Mouse (Mus musculus) heart, embryonic 16.5 days (tissue): ENCODE results near the gene Drosha. TPM values are rescaled to one million over a fixed set of nuclear protein-coding genes. Genes with fewer than 3 reads are reported as not detected.
"Not testable (repeated sequence)": the region's sequence is repeated elsewhere in the genome, so short reads cannot be mapped to it uniquely, and the experiment has no call there.

Experiments
- ATAC-seq: fragments of 200-750 bp; cut with Nextera tagmentation; replicated peaks from 2 replicates; pipeline ENCODE4 v1.8.0; 2017; ENCODE audit warnings: moderate number of reproducible peaks; ENCODE audit not compliant: insufficient read depth, low FRiP score; ENCODE audit errors: extremely low read depth
- H3K27ac ChIP-seq: fragments of 300-500 bp; sonication (generic); 2 replicates; pipeline ENCODE4 v1.5.1; 2014; ENCODE audit warnings: mild to moderate bottlenecking, low read length, control low read depth, moderate library complexity
- H3K27me3 ChIP-seq: fragments of 300-500 bp; sonication (generic); 2 replicates; pipeline ENCODE4 v1.6.1; 2014; ENCODE audit warnings: low read length, mixed read lengths; ENCODE audit not compliant: control insufficient read depth, insufficient read depth
- H3K36me3 ChIP-seq: fragments of 300-500 bp; sonication (generic); 2 replicates; pipeline ENCODE4 v1.6.1; 2014; ENCODE audit not compliant: control insufficient read depth, insufficient read depth
- H3K4me1 ChIP-seq: fragments of 300-500 bp; sonication (generic); 2 replicates; pipeline ENCODE4 v1.6.1; 2014; ENCODE audit warnings: low read length, mixed read lengths; ENCODE audit not compliant: control insufficient read depth, insufficient read depth
- H3K4me2 ChIP-seq: fragments of 300-500 bp; sonication (generic); 2 replicates; pipeline ENCODE4 v1.6.1; 2014; ENCODE audit warnings: low read depth, mild to moderate bottlenecking, control low read depth, low read length
- H3K4me3 ChIP-seq: fragments of 300-500 bp; sonication (generic); 2 replicates; pipeline ENCODE4 v1.5.1; 2014; ENCODE audit warnings: mild to moderate bottlenecking, control low read depth, low read length
- H3K9ac ChIP-seq: fragments of 300-500 bp; sonication (generic); 2 replicates; pipeline ENCODE4 v1.6.1; 2014; ENCODE audit warnings: low read length, control low read depth
- H3K9me3 ChIP-seq: fragments of 300-500 bp; sonication (generic); replicated peaks from 2 replicates; pipeline ENCODE4 v1.6.1; 2016; ENCODE audit warnings: low read length; ENCODE audit not compliant: control insufficient read depth
- WGBS: fragments of 180-500 bp; shearing (Covaris S2); extraction: QIAGEN DNeasy Blood & Tissue Kit; methylation state at CpG from one replicate; pipeline ENCODE4 v1.1.7; 2014; 5-methylcytosine and 5-hydroxymethylcytosine counted together
- polyA plus RNA-seq: library from polyadenylated mRNA; unstranded; fragments of >200 nt; fragmentation: Nextera tagmentation; extraction: Ambion mirVana; gene quantifications from 2 replicates; pipeline ENCODE4 v1.2.1, GENCODE M21; 2015

The Drosha gene
- polyA plus RNA-seq, 1 experiment from 2014 or later: 25.4 TPM

- Histone ChIP-seq H3K4me2 (no peak overlapping the region), H3K9ac (no peak overlapping the region), H3K4me3 (no peak overlapping the region), H3K36me3 (peaks cover 30% of the 10 kb centered on the region), H3K27me3 (no peaks in the 10 kb centered on the region), H3K4me1 (no peaks in the 10 kb centered on the region), H3K27ac (no peak overlapping the region), H3K9me3 (no peaks in the 10 kb centered on the region)
- WGBS: 87% methylated on average over 6 of the region's 6 CpGs
- no peak for ATAC-seq
These were observed 97.3 kb downstream of the Drosha start for GRCm38 (mm10) chr15:12921901-12922300.

- H3K36me3 ChIP-seq: peaks cover 26% of the 10 kb centered on the region
These were observed 99.2 kb downstream of the Drosha start for GRCm38 (mm10) chr15:12923826-12924225.

DNA sequence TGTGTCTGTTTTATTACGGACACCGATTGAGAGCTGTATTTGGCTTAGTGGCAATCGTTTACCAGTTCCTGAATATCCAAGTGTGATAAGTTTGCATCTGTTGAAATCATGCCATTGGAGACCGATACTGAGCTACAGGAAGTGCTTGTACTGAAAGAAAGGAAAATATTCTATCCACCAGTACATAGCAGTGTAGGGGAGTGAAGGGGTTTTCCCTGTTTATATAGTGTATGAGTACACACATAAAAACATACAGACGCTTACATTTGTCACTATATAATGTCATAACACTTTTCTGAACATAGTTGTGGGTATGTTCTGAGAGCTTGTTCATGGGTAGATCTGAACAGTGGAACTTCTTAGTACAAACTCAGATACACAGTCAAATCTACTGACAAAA is 106.9 kb downstream of the Drosha start:
- Histone ChIP-seq H3K27ac (no peak overlapping the region), H3K4me2 (no peak overlapping the region), H3K4me1 (0 out of 2 replicates have a peak, but pooled peaks cover 2% of the 10 kb centered on the region), H3K9me3 (no peaks in the 10 kb centered on the region), H3K9ac (no peak overlapping the region), H3K27me3 (no peaks in the 10 kb centered on the region), H3K4me3 (no peak overlapping the region), H3K36me3 (peaks cover 11% of the 10 kb centered on the region)
- no peak for ATAC-seq
- WGBS: 80% methylated on average over 5 of the region's 5 CpGs

More at GRCm38 (mm10) chr15:12923826-12924225, 99.2 kb downstream of the Drosha start:
- Histone ChIP-seq H3K9ac (no peak overlapping the region), H3K9me3 (no peaks in the 10 kb centered on the region), H3K4me3 (no peak overlapping the region), H3K4me1 (no peaks in the 10 kb centered on the region), H3K4me2 (no peak overlapping the region), H3K27ac (no peak overlapping the region), H3K27me3 (no peaks in the 10 kb centered on the region)
- no peak for ATAC-seq
- WGBS: 83% methylated on average over 6 of the region's 6 CpGs

DNA sequence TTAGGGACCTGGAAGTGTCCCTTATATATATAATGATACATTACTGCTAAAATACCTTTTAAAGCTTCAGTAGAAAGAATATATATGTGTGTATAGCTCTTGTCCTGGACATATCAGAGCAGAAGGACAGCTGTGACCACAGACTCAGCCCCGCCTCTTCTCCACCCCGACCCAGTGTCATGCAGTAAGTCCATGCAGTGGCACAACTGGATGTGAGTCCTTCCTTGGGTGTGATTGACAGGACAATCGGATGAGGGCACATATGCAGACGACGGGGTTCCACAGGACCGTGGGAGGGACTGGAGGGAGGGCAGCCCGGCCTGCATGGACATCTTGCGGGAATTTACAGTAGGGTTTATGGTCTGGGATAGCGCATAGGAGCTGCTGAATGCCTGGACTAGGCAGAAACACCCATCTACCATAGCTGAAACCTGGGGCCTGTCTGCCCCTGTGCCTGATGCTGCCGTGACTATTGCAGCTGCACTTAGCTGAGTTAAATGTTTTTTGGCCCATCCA is 111.7 kb downstream of the Drosha start:
- WGBS: 92% methylated on average over 10 of the region's 10 CpGs
- H3K36me3 ChIP-seq: peaks cover 3% of the 10 kb centered on the region; the same call in 1 of the 2 replicates
- 0 out of 2 replicates have a peak, but pooled peaks cover 2% of the 10 kb centered on the region for H3K4me1 ChIP-seq
- H3K4me3 ChIP-seq: no peak overlapping the region
- H3K27ac ChIP-seq: no peak overlapping the region
- H3K4me2 ChIP-seq: no peak overlapping the region
- no peaks in the 10 kb centered on the region for H3K27me3 ChIP-seq
- no peaks in the 10 kb centered on the region; the same call in 1 of the 2 replicates for H3K9me3 ChIP-seq
- no peak overlapping the region for H3K9ac ChIP-seq
- no peak for ATAC-seq

GRCm38 (mm10) chr15:12937326-12937725 is 112.7 kb downstream of the Drosha start:
- H3K4me3 ChIP-seq, H3K27me3 ChIP-seq, H3K27ac ChIP-seq, ATAC-seq, H3K9me3 ChIP-seq, H3K9ac ChIP-seq, H3K4me2 ChIP-seq, H3K36me3 ChIP-seq, H3K4me1 ChIP-seq: not testable (repeated sequence)
- 84% methylated on average over 3 of the region's 3 CpGs for WGBS

- Histone ChIP-seq H3K4me3 (no peak overlapping the region), H3K36me3 (no peaks in the 10 kb centered on the region), H3K9ac (no peak overlapping the region), H3K4me2 (no peak overlapping the region), H3K9me3 (no peaks in the 10 kb centered on the region; the same call in 1 of the 2 replicates), H3K4me1 (no peaks in the 10 kb centered on the region), H3K27ac (no peak overlapping the region), H3K27me3 (no peaks in the 10 kb centered on the region)
- no peak for ATAC-seq
- WGBS: 78% methylated on average over 9 of the region's 9 CpGs
These were observed 116.5 kb downstream of the Drosha start for GRCm38 (mm10) chr15:12941106-12941505.

DNA sequence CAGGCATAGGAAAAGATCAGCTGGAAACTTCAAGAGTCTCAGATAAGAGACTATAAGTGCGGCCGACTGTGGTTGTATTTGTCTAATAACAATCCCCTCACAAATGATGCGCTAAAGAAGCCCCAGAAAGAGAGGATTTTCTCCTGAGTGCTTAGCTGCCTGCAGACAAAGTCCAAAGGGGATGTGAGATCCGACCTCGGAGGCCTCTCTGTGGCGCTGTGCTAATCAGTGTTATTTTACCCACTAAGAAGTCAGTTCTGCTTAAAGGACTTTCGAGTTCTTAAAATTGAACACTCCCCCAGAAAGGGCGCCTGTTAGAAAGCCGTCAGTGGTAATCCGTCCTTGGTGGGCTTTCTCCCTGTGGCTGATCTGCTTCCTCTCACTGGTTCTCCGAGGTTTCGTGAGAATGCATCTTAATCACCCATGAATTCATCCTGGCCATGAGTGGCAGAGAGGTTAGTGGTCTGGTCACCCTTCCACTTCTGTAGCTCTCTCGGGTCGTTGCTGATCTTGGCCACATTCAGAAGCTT is 117.1 kb downstream of the Drosha start:
- H3K36me3 ChIP-seq: no peaks in the 10 kb centered on the region
- no peak overlapping the region for H3K4me3 ChIP-seq
- no peak overlapping the region for H3K9ac ChIP-seq
- no peak for ATAC-seq
- no peak overlapping the region for H3K4me2 ChIP-seq
- no peaks in the 10 kb centered on the region for H3K4me1 ChIP-seq
- no peaks in the 10 kb centered on the region for H3K27me3 ChIP-seq
- no peak overlapping the region for H3K27ac ChIP-seq
- 40% methylated on average over 14 of the region's 14 CpGs for WGBS
- H3K9me3 ChIP-seq: no peaks in the 10 kb centered on the region; the same call in 1 of the 2 replicates

DNA sequence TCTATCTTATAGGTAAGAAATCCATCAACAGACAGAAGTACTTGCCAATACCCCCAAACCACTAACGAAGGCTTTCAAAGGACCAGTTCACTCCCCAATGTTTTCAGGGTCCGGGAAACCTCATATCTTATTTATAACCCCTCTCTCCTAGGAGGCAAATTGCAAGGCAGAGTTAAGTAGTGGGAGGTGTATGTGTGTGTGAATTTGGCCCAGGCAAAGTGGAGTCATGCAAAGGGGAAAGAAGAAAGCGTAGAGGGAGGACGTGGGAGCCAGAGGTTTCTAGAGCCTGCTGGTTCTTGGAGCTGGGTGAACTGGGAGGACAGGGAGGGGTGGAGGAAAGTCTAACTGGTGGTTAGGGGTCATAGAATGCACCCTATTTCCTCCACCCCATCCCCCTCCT is 117.8 kb downstream of the Drosha start:
- no peak overlapping the region for H3K9ac ChIP-seq
- H3K36me3 ChIP-seq: no peaks in the 10 kb centered on the region
- no peak for ATAC-seq
- no peaks in the 10 kb centered on the region for H3K4me1 ChIP-seq
- no peak overlapping the region for H3K4me2 ChIP-seq
- no peaks in the 10 kb centered on the region; the same call in 1 of the 2 replicates for H3K9me3 ChIP-seq
- no peak overlapping the region for H3K4me3 ChIP-seq
- no peaks in the 10 kb centered on the region for H3K27me3 ChIP-seq
- H3K27ac ChIP-seq: no peak overlapping the region
- WGBS: 77% methylated on average over 4 of the region's 4 CpGs

GRCm38 (mm10) chr15:12958051-12958450 is 133.4 kb downstream of the Drosha start:
- Histone ChIP-seq H3K4me2 (no peak overlapping the region), H3K4me3 (no peak overlapping the region), H3K9me3 (peaks cover 11% of the 10 kb centered on the region), H3K9ac (no peak overlapping the region), H3K36me3 (no peaks in the 10 kb centered on the region), H3K27ac (no peak overlapping the region), H3K4me1 (no peaks in the 10 kb centered on the region), H3K27me3 (no peaks in the 10 kb centered on the region)
- WGBS: 87% methylated on average over 5 of the region's 5 CpGs
- no peak for ATAC-seq
